Mouse (Mus musculus) lung, postnatal 25 days (tissue): ENCODE data around the gene Bicral.
A peak's percentile ranks its signal among the peaks of the same experiment; 100 is the strongest.
"Not testable (repeated sequence)": the region's sequence is repeated elsewhere in the genome, so short reads cannot be mapped to it uniquely, and the experiment has no call there.

Source experiments
- DNase-seq: peaks from one replicate; pipeline ENCODE4 v3.0.0; 2022; ENCODE audit warnings: low spot score

The Bicral gene

DNA sequence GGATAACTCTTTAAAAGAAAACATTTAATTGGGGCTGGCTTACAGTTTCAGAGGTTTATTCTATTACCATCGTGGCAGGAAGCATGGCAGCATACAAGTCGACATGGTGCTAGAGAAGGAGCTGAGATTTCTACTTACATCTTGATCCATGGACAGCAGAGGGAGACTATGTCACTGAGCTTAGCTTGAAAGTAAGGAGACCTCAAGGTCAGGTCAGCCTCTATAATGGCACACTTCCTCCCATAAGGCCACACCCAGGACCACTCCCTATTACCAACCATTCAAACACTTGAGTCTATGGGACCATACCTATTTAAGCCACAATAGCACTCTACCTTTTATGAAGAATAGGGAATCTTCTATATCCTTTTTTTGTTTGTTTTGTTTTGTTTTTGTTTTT is 65.3 kb downstream of the Bicral start:
- no peak for DNase-seq

DNA sequence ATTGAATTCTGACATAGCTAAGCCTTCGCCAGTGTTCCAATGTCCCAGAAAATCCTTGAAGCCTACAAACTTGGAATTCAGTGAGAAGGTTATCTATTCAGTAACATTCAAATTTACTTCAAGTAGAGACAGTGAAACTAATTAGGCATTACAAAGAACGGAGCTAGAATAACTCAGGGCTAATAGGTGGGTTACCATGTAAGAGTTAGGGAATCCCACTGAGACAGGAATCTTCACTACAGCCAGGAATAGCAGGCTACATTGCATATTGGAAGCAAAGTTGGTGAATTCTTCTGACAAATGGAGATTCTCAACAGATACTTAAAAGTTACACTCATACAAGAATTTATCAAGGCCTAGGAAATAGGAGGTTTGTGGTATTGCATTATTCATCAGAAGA is 70.3 kb downstream of the Bicral start:
- DNase-seq: not testable (repeated sequence)

DNA sequence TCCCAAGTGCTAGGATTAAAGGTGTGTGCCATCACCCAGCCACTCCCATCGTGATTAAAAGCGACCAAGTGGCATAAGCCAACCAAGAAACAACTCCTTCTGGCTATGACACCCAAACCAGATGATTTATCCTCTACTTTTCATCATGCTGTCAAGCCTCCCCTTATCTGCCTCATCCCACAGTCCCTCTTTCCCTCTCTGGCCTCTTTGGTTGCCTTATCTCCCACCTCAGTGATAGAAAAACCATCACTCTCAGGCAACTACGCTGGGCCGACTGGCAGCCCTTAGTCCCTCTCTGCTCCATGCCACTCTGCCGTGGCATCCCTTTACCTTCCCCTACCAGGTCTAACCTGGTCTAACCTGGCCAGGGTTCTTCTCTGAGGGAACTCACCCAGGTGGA is 71.3 kb downstream of the Bicral start:
- DNase-seq: no peak

DNA sequence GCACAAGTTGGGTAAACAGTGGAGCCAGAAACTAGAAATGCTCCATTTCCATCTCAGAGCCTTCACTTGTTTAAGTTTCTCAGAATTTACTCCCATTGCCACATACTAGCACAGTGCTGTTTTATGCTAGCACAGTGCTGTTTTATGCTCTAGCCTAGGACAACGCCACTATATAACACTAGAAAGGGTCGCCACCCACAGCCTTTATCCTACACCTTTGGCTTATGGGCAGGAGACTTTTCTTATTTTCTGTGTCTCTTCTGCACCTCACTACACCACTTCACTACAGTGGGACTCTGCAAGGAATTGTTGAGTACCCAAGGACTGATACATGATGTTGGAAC is 75.1 kb downstream of the Bicral start:
- DNase-seq: no peak

DNA sequence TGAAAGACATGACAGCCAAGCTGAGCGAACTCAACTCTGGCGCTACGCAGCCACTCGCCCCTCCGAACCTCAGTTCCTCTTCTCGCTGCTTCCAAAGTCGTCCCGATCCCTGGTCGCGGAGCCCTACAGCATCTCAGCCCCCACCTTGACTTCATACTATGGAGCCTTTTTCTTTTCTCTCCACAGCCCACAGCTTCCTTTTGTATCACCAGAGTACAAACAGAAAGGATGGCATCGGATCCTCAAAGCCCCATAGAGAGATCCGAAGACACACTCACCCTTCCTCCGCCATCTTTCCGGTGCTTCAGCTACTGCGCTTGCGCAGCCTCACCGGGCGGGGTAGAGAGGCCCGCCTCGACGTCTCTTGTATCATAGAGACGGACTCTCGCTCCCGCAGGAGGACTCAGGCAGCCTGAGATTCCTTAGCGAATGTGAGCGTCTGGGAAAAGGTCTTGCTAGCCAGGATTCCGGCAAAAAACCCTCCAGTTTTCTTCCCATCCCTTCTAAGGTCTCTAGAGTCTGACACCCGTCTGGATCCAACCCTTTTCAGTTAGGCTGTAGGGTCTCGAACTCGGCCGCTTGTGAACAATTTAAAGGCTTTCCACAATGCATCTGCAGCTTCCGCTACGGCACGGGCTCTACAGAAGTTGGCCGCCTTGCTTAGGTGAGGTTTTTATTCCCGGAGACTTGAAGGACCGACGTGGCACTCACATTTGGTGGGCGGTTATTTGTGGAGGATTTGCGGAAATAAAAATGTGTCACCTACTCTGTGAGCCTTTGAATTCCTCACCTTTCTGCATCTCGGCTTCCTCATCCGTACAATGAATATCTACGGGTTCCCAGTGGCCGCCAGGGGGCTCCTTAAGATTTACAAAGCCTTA is 75.7 kb downstream of the Bicral start, which contains the start of gene Rpl7l1:
Gene Rpl7l1, minus strand, starts transcription at position 332 of the 881 bp plus-strand sequence.
- DNase-seq: peak; percentile 94

DNA sequence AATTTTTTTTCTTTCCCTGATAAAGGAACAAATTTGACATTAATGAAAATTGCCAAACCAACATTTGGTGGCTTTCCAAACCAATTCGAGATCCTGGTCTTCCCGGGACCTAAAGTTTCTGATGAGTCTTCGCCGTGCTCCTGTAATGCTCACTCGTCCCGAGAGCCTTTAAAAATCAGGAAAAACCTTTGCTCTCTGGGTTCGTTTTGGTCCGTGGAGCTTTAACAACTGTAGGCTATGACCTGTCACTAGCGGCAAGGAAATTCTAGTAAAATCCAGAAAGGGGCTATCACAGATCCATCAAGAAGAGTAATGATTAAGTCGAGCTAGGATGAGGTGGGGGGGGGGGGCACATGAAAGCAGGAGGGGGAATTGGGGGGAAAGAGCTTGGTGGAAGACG is 76.4 kb downstream of the Bicral start:
- no peak for DNase-seq

DNA sequence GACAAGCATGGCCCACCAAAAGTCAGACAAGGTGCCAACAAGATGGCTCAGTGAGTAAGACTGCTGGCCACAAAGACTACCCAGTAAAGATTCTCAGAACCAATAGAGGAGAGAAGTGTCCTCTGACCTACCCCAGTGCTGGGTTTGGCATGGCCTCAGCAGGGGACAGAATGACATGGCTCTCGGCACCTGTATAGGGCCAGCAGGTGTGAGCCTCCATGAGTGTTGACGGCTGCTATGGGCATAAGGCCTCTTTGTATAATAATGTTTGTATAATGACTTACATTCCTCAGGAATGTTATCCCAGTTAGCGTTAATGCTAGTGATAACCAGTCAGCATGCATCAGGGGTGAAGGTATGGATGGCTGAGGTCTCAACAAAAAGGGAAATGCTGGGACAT is 82.2 kb downstream of the Bicral start:
- DNase-seq: no peak

DNA sequence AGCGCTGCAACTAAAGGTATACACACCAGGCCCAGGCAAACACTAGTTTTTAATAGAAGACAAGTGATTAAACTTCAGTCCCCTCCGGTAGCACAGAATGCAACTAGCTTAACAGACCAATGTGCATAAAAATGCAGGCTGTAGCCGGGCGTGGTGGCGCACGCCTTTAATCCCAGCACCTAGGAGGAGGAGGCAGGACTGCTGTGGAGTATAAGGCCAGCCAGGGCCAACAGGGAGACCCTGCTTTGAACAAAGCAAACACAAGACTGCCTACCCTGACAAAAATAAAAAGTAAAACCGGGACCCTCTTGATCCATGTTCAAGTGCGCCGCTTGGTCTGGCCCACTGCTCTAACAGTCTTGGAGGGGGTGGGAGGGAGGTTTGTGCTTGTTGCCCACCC is 83.2 kb downstream of the Bicral start:
- no peak for DNase-seq

DNA sequence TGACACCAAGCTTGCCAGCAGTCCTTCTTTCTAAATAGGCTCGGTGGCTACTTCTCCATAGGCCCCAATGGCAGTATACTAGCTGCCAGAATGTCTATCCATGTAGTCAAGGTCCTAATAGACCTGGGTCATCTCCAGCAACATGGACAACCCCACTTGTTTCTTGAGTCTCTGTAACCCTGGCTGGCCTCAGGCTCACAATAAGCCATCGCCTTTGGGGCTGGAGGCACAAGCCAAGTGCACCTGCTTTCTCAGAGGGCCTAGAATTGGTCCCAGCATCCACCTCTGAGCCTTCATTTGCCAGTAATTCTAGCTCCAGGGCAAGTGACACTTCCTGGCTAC is 84.2 kb downstream of the Bicral start:
- DNase-seq: no peak

DNA sequence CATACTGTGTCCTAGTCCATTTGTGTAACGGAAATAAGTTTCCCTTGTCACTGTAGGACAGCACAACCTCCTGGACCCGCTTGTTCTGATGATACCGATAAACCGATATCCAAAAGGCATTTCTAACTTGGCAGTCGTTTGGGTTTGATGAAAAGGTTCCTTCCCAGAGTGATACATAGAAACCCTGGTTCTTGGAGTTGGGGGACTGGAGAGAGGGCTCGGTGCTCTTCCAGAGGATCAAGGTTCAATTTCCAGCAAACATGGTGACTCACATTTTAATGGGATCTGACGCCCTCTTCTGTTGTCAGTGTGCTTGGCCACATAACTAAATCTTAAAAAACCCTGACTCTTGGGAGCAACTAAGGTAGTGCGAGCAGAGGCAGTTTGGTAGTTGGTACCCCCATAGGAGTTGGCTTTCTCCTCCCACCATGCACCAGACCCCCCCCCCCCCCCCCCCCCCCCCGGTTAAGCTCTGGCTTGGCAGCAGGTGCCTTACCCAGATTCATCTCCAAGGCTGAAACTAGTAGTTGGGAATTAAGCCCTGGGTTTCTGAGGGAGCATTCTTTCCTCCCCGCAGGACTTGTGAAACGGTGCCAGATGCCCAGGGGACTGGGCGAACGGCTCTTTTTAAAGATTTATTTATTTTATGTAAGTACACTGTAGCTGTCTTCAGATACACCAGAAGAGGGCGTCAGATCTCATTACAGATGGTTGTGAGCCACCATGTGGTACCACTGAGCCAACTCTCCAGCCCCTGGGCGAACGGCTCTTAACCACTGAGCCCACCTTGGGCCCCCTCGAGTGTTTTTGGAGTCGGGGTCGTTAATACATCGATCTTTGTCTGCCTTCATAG is 84.8 kb downstream of the Bicral start:
- no peak for DNase-seq

DNA sequence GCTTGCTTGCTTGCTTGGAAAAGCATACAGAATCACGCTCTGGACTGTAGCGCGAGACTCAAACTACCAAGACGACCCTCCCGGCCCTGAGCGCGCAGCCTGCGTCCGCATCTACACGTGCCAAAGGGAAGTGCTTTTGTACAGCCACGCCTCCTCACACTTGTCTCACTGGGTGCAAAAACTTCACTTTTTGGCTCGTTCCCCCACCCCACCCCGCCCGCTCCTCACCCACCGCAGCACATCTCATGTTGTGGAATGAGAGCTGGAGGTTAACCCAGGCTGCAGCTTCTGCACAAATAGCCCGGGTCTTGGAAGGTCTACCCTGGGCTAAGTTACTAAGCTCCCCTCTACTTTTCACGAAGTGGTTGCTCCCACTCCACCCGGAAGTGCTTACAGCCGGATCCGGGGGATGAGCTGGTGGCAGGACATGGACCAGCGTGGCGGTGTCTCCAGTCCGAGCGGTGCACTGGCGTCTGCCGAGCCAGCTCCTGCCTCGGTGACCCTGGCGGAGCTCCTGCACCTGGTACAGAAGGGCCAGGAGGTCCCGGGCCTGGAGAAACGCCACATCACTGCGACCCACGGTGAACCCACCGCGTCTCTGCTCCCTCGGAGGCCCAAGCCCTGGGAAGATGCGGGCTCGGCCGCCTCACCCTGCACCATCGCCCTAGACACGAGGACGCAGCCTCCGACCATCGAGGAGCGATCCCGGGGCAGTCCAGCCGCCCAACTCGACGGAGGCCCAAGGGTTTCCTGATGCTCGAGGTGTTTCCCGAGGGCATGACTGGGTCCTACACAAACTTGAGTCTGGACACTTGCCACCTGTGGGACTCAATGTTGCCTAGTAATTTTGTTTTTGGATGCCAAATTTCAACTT is 85.6 kb downstream of the Bicral start, which contains the start of gene 2310039H08Rik:
Gene 2310039H08Rik, plus strand, starts transcription at position 232 of the 874 bp plus-strand sequence.
- DNase-seq: peak; percentile 88

DNA sequence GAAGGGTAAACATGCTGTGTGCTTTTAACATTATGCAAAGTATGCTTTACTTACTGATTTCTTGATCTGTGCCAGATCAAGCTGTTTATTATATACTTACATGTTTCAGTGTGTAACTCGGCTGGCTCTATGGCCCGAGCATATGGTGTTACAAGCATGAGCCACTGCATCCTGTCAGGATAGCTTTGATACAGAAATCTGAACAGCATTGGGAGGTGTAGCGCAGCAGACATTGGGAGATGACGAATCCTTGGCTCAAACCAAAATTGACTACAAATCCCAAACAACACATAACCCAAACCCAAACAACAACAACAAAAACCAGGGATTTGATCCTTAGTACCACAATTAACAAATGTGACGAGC is 86.3 kb downstream of the Bicral start:
- peak; percentile 16 for DNase-seq

DNA sequence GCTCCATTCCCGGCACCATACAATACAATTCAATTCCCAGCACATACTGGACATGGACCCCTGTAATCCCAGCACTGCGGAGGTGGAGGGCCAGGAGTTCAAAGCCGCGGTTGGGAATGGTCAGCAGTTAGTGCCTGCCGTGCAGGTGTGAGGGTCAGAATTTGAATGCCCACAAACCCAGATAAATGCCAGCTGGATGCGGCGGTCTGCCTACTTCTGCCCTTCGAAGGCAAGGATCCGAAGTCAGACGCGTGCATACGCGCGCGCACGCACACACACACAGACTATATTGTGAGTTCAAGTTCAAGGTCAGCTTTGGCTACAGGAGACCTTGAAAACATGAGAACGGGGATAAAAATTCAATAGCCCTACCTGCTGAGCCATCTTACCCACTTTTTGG is 86.7 kb downstream of the Bicral start:
- DNase-seq: no peak

DNA sequence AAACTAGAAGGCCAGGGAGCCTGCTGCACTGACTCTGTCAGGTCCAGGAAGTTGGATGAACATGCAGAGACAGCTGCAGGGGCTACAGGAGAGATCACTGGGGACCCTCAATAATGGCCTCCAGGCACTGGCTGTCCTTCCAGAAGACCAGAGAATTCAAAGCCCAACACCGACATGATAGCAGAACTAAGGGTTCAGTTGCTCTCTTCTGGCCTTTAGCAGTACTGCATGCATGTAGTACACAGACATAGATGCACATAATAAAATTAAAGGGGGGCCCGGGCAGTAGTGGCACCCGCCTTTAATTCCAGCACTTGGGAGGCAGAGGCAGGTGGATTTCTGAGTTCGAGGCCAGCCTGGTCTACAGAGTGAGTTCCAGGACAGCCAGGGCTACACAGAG is 87.3 kb downstream of the Bicral start:
- no peak for DNase-seq

DNA sequence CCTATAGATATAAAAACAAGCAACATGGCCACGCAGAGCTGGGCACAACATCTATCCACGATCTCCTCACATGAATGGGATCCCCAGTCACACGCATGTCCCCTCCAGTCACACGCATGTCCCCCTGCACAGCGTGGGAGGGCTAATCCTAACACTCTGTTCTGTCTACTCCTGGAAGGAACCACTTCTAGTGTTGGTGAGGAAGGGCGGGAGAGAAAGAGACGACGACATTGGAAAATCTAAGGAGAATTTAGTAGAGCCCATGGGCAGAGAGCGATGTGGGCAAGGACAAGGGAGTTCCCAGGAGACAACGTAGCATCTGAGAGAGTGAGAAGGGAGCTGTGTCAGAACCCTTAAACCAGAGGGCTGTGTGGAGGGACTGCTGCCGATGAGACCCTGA is 87.7 kb downstream of the Bicral start:
- no peak for DNase-seq

DNA sequence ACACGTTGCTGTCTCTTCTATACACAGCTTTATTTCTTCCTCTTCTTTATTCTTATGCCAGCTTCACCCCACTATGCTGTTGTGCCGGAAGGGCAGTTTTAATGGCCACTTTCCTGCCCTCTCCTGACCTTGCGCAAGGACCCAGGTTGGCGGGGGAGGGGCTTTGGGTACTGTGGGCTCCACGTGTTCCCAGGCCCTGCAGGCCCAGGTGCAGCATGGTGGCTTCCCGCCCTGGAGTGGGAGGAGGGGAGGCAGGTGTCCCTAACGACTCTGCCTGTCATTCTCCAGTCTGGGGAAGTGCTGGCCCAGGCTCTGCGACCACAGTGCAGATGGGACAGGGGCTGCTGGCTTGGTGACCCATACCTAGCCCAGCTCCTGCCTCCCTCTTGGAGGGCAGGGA is 90.4 kb downstream of the Bicral start:
- peak; percentile 61 for DNase-seq

DNA sequence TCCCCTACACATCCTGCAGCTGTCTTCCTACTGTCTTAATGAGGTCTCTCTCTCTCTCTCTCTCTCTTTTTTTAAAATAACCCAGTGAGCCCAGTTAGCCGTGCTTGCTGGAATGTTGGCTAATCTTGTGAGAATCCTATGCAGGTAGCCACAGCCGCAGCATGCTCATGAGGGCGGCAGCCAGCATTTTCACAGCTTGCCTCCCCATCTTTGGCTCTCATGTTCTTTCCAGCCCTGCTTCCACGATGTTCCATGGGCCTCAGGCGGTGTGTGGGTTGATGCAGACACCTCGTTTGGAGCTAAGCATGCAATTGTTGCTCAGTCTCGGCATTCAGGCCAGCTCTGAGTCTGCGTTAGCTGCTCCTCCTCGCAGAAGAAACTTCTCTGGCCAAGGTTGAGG is 93.4 kb downstream of the Bicral start:
- not testable (repeated sequence) for DNase-seq

DNA sequence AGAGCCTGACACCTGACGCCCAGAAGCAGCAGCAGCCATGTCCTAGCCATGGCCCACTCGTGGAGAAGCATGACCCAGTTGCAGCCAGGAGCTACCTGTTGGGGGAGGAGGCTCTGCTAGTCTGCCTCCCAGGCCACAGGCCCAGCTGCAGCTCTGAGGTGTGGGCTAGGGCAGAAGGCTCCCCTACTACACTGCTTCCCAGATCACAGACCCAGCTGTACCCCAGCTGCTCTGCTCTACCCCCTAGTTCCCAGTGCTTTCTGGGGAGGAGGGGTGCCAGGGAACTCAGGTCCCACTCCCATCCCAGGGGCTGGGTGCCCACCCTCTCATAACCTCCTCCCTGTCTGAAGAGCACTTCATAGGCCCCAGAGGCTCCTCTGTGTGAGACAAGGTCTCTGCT is 94.7 kb downstream of the Bicral start, which contains the start of gene Ptcra:
Gene Ptcra, minus strand, starts transcription at position 169 of the 400 bp plus-strand sequence.
- no peak for DNase-seq

DNA sequence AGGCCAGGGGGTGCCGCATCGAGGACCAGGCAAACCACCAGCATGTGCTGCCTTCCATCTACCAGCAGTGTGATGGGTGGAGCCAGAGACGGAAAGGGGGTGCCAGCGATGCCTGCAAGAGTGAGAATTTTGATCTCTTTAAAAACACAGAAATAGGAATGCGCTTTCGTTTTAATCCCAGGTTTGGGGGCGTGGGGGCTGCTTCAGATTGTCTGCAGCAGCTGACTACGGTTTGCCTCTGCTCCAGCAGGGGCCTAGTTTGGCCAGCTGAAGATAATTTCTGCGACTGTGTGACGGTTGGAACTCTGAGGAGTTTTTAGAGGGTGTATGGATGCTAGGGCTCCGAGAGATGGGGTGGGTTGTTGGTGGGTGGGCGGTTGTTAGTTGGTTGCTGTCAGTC is 99.5 kb downstream of the Bicral start:
- DNase-seq: no peak

DNA sequence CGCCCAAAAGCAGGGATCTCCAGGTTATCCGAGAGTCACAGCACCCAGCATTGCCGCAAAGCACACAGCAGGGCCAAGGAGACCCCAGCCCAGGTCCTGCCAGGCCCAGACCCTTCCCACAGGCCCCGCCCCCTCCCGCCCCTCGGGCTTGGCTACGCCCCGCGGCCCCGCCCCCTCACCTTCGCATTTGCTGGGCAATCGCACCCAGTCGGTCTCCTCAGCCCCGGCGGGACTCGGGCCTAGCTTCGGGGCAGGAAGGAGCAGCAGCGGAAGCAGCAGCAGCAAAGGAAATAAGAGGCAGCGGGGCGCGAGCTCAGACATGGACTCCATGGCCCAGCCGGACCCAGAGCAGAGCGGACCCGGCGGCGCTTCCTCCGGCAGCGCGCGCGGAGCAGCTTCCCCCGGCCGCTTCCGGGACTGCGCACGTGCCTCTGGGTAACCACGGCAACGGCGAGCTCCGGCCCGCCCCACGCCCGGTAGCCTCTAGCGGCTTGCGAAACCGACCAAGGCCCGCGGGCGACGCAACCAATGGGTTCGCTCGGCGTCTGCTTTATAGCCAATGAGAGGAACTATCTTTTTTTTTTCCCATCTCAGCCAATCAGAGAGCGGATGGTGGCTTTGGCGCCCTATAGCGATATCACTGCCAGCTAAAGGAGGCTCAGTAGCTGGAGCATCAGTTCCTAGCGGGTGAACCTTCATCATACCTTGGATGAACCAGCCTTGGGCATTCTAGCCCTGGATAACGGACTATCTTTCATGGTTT is 106.3 kb downstream of the Bicral start, which contains the start of gene Cnpy3:
Gene Cnpy3, minus strand, starts transcription at position 421 of the 763 bp plus-strand sequence.
- DNase-seq: peak; percentile 98

DNA sequence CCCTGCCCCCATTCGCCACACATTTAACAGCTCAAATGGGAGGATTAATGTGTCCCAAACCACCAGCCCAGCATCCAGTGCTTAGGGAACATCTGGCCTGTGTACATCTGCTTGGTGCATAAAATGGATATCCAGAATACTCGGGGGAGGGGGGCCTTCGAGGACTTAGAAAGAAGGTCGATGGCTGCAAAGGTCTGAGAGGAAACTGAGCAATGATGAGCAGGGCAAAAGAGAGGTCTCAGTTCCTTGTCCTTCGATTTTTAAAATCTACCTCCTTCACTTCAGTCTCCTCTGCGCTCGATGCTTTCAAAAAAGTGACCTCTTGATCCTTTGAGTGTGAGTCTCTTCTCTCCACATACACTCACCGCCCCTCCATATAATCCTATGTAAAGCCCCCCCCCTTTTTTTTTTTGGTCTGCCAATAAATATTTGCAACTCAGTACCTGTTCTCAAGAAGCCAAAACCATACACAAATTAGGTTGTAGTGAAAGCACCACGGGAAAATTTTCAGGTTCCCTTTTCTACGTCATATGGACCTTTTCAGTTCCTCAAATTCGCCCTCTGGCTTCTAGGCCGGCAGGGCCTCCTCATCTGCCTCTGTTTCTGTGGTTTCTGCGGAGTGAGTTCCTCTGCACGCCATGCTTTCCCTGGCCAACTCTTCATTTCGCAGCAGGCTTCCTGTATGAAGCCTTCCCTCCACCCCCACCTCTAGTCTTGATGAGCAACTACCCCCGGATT is 107.1 kb downstream of the Bicral start:
- DNase-seq: peak; percentile 80
